Comparison of ENCODE assay signal across 23 mouse cellular contexts in the genomic region with DNA sequence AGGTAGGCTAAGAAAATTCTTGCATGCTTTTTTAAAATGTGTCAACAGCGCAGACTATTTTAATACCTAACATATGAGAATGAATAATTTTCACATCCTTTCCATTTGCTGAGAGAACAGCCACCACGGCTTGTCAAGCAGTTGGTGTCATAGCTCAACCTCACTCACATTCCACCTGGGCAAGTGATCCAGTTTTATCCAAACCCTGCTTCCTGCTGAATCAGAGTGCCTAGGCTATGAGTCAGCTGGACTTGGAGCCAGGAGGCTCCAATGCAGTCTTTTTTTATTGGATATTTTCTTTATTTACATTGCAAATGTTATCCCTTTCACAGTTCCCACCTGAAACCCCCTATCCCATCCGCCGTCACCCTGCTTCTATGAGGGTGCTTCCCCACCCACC.
DNase-seq lines count a peak whose midpoint lies in the region; ATAC-seq lines count a peak whose summit lies in the region.
"Had no signal": no experiment of that assay in that cellular context is flagged by ENCODE, and none has a peak within 500 bp of the region (broad histone marks: within the 10 kb centered on the region; RNA-seq: fewer than 3 reads in every experiment).

No protein-coding gene starts in this region.

- H3K9me3 ChIP-seq in forebrain, embryonic 15.5 days: no peaks in the 10 kb centered on the region
- H3K9me3 ChIP-seq: embryonic facial prominence, embryonic 12.5 days; embryonic facial prominence, embryonic 15.5 days; hindbrain, embryonic 12.5 days; hindbrain, embryonic 15.5 days had no signal

- no peak overlapping the region for H3K4me2 ChIP-seq in forebrain, embryonic 15.5 days (replicated peaks)
- H3K4me2 ChIP-seq: embryonic facial prominence, embryonic 12.5 days; embryonic facial prominence, embryonic 15.5 days; heart, embryonic 11.5 days; hindbrain, embryonic 12.5 days; hindbrain, embryonic 15.5 days had no signal

- no peak overlapping the region for H3K27ac ChIP-seq in forebrain, embryonic 15.5 days (replicated peaks)
- H3K27ac ChIP-seq: embryonic facial prominence, embryonic 12.5 days; embryonic facial prominence, embryonic 15.5 days; heart, adult 2 months; hindbrain, embryonic 12.5 days; hindbrain, embryonic 15.5 days had no signal

- H3K4me3 ChIP-seq in forebrain, embryonic 15.5 days: no peak overlapping the region
- H3K4me3 ChIP-seq: embryonic facial prominence, embryonic 12.5 days; embryonic facial prominence, embryonic 15.5 days; heart, adult 2 months; hindbrain, embryonic 12.5 days; hindbrain, embryonic 15.5 days had no signal

- 92% methylated on average over 4 of the region's 4 CpGs for WGBS in forebrain, embryonic 15.5 days

- peak; percentile 84 for DNase-seq in 3T3-L1 (ENCODE audit: low read depth, low spot score)
- peak; percentile 17 for DNase-seq in Muller cell, postnatal 12 days (ENCODE audit: inconsistent ontology term)
- DNase-seq in brain, adult 2 months (ENCODE audit: low read depth, low spot score): peak; percentile 20
- no peak for DNase-seq in adrenal gland, postnatal 36 days
- no peak for DNase-seq in kidney, postnatal 14 days
- DNase-seq: adrenal gland, adult 2 months; adrenal gland, postnatal 14 days; cerebellum, adult 18-20 months; cerebellum, adult 9-11 months; cerebellum, postnatal 25 days; gastrocnemius, postnatal 10 days; gastrocnemius, postnatal 36 days; heart, adult 2 months; kidney, adult 2 months had no signal

- no peak for ATAC-seq in forebrain, embryonic 15.5 days (replicated peaks)
- ATAC-seq: forebrain, embryonic 14.5 days; intestine, postnatal 0 days had no signal

- H3K36me3 ChIP-seq in forebrain, embryonic 15.5 days: no peaks in the 10 kb centered on the region
- H3K36me3 ChIP-seq: embryonic facial prominence, embryonic 12.5 days; embryonic facial prominence, embryonic 15.5 days; hindbrain, embryonic 12.5 days; hindbrain, embryonic 15.5 days had no signal

- H3K9ac ChIP-seq in forebrain, embryonic 15.5 days (replicated peaks): no peak overlapping the region
- H3K9ac ChIP-seq: embryonic facial prominence, embryonic 12.5 days; embryonic facial prominence, embryonic 15.5 days; hindbrain, embryonic 12.5 days; hindbrain, embryonic 15.5 days had no signal

- no peaks in the 10 kb centered on the region for H3K27me3 ChIP-seq in forebrain, embryonic 15.5 days
- H3K27me3 ChIP-seq: CH12.LX; embryonic facial prominence, embryonic 12.5 days; embryonic facial prominence, embryonic 15.5 days; hindbrain, embryonic 12.5 days; hindbrain, embryonic 15.5 days had no signal

- no peaks in the 10 kb centered on the region for H3K4me1 ChIP-seq in forebrain, embryonic 15.5 days
- H3K4me1 ChIP-seq: embryonic facial prominence, embryonic 12.5 days; embryonic facial prominence, embryonic 15.5 days; hindbrain, embryonic 12.5 days; hindbrain, embryonic 15.5 days had no signal

Comparison
In these comparisons a context has a peak if more than half of its experiments do, and no peak if none do; other contexts are left out.
1. DNase-seq: peak in 3T3-L1 (single experiment), Muller cell, postnatal 12 days (single experiment) and brain, adult 2 months (single experiment); none in adrenal gland, postnatal 36 days (0 of 2) and kidney, postnatal 14 days (single experiment).